Mouse (Mus musculus) testis, adult 2 months (tissue): ENCODE results near the gene BC052040. TPM values are rescaled to one million over a fixed set of nuclear protein-coding genes. Genes with fewer than 3 reads are reported as not detected.

Experiments used
- H3K27ac ChIP-seq: fragments of 200-500 bp; 2 replicates; pipeline ENCODE4 v1.5.1; 2012; ENCODE audit warnings: low read depth, low read length; ENCODE audit not compliant: control insufficient read depth, insufficient read depth
- H3K27me3 ChIP-seq: fragments of 200-500 bp; 2 replicates; pipeline ENCODE4 v1.6.1; 2012; ENCODE audit warnings: mild to moderate bottlenecking, low read length, moderate library complexity; ENCODE audit not compliant: control insufficient read depth, insufficient read depth
- H3K36me3 ChIP-seq: fragments of 200-500 bp; 2 replicates; pipeline ENCODE4 v1.6.1; 2012; ENCODE audit warnings: mild to moderate bottlenecking, low read length; ENCODE audit not compliant: control insufficient read depth, insufficient read depth
- H3K4me1 ChIP-seq: fragments of 200-500 bp; 2 replicates; pipeline ENCODE4 v1.6.1; 2012; ENCODE audit warnings: low read length; ENCODE audit not compliant: control insufficient read depth, insufficient read depth
- H3K4me3 ChIP-seq: fragments of 200-500 bp; 2 replicates; pipeline ENCODE4 v1.5.1; 2012; ENCODE audit warnings: low read depth, mild to moderate bottlenecking, low read length, moderate library complexity, mixed read lengths; ENCODE audit not compliant: control insufficient read depth
- CTCF ChIP-seq: fragments of 200-500 bp; IDR thresholded peaks from 2 replicates; pipeline ENCODE4 v1.5.1; 2012; ENCODE audit warnings: low read depth, mild to moderate bottlenecking, inconsistent platforms, low read length, moderate library complexity; ENCODE audit not compliant: control insufficient read depth, insufficient read depth, insufficient replicate concordance
- POLR2A ChIP-seq: fragments of 200-500 bp; IDR thresholded peaks from 2 replicates; pipeline ENCODE4 v1.6.1; 2012; ENCODE audit warnings: low read depth, mild to moderate bottlenecking, inconsistent platforms, low read length, moderate library complexity; ENCODE audit not compliant: control insufficient read depth
- polyA plus RNA-seq: library from polyadenylated mRNA; depleted of rRNA; stranded (reverse); fragments of >200 nt; gene quantifications from 2 replicates; pipeline ENCODE4 v1.2.3, GENCODE M21; 2012

BC052040 gene
- polyA plus RNA-seq, 1 experiment = 2.5 TPM

DNA sequence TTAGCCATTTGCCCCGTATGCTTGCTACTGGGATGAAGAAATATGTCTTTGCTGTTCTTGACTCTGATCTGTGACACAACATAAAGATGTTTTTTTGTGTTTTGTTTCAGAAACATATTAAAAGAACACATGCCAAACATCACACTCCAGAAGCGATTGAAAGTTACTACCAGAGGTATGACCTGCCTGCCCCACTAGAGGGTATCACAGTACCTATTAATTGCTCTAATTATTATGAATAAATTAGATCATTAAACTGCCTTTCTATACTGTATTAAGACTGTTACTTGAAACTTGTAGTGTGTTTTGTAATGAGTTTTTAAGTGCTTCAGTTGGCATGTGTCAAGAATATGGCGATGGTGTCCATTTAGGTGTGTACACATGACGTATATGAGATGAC lies 50.3 kb downstream of the BC052040 start:
- TF ChIP-seq CTCF (no peak), POLR2A (no peak)
- H3K4me3 ChIP-seq = no peak overlapping the region
- H3K36me3 ChIP-seq = no peaks in the 10 kb centered on the region
- no peak overlapping the region for H3K27ac ChIP-seq
- H3K4me1 ChIP-seq = no peaks in the 10 kb centered on the region
- H3K27me3 ChIP-seq = no peaks in the 10 kb centered on the region

DNA sequence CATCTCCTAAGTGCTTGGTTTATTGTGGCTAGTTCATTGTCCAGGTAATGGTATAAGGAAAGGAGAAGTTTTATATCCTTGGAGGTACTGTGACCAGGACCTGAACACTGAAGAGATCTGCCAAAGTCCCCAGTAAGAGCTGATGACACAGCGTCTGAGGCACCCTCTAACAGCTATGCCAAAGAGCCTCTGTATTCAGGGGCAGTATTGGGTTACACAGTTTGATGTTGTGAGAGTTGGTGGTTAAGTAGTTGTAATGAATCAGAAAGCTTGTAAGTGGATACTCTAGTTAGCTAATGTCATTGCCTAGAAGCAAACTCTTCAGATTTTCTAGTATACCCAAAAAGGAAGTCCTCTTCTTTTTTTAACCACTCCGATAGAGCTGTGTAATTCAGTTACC lies 68.7 kb downstream of the BC052040 start:
- no peak overlapping the region for H3K27ac ChIP-seq
- no peak overlapping the region for H3K4me3 ChIP-seq
- H3K27me3 ChIP-seq = no peaks in the 10 kb centered on the region
- H3K36me3 ChIP-seq = no peaks in the 10 kb centered on the region
- TF ChIP-seq CTCF (no peak), POLR2A (no peak)
- H3K4me1 ChIP-seq = no peaks in the 10 kb centered on the region

DNA sequence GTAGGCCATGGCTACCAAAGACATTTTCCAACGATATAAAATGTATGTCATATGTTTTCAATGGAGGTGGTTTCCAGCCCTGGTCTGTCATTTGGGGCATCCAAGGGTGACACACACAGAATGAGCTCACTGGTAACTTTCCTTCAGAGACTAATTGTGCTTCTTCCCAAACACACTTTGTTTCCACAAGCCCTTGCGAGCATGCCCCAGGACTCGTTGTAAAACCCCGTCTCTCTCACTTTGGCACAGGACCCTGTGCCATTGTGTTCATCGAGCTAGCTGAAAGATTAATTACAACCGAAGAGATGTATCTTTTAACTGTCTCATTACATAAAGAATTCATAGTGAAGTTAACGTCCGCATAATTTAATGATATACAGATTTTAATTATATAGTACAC lies 78.2 kb downstream of the BC052040 start:
- no peaks in the 10 kb centered on the region for H3K27me3 ChIP-seq
- no peak overlapping the region for H3K27ac ChIP-seq
- H3K36me3 ChIP-seq = no peaks in the 10 kb centered on the region
- H3K4me3 ChIP-seq = no peak overlapping the region
- TF ChIP-seq CTCF (no peak), POLR2A (no peak)
- H3K4me1 ChIP-seq = no peaks in the 10 kb centered on the region

DNA sequence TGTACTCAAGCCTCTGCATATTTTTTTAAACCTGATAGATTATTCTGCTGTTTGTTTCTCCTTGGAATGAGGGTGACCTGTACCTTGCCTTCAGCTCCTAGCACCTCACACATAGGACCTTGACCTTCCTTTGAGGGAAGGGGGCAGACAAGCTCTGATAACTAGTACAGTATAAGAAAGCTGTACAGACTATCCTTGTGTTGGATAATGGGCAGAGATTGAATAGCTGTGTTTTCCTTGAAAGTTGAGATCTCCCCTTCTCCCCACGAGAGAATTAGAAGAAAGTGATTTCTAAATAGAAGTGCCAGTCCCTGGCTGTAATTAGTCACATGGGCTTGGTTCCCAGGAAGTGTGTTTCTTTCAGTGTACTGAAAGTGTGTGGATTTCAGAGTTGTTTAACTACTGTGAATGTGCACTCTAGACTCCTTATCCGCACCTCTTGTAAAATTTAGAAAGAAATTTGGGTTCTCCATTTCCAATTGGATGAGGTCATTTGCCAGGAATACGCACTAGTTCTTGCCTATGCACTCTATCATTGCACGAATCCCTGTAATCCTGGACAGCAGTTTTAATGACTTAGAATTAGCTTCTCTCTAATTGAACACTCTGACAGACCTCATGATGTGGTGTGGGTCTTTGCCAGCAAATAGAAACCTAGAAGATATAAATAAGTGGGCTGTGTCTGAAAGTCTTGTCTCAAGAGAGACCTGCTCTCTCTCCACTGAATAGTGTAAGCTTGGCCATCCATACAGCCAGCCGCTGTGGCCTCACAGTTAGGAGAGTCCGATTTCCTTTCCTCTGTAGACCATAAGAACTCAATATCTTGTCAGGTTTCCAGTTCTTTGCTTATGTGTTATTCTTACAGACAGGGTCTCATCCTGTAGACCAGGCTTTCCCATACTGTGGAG lies 79.0 kb downstream of the BC052040 start:
- no peak overlapping the region for H3K27ac ChIP-seq
- TF ChIP-seq POLR2A (no peak), CTCF (no peak)

DNA sequence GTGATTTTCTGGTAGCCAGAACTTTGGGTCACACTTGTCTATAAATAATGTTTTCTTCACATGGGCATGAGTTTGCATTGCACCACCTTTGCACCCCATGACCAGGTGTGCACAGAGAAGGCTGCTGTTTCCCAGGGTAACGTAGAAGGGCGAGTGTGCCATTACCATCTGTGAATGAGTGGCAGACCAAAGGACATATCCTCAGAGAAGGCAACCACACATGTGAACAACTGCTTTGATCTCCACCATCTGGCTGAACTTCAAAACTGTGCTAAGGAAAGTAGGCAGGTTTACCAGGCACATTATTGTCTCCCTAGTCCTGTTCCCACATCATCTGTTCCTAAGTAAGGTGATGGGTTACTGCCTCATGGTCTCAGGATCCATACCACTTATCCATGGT lies 86.0 kb downstream of the BC052040 start:
- no peak overlapping the region for H3K27ac ChIP-seq
- H3K27me3 ChIP-seq = no peaks in the 10 kb centered on the region
- TF ChIP-seq POLR2A = no peak
- no peak for TF ChIP-seq CTCF
- no peaks in the 10 kb centered on the region for H3K4me1 ChIP-seq
- H3K4me3 ChIP-seq = no peak overlapping the region
- no peaks in the 10 kb centered on the region for H3K36me3 ChIP-seq

More for the DNA sequence above, 79.0 kb downstream of the BC052040 start:
- Histone ChIP-seq H3K4me3 (no peak overlapping the region), H3K4me1 (no peaks in the 10 kb centered on the region), H3K36me3 (no peaks in the 10 kb centered on the region), H3K27me3 (no peaks in the 10 kb centered on the region)

DNA sequence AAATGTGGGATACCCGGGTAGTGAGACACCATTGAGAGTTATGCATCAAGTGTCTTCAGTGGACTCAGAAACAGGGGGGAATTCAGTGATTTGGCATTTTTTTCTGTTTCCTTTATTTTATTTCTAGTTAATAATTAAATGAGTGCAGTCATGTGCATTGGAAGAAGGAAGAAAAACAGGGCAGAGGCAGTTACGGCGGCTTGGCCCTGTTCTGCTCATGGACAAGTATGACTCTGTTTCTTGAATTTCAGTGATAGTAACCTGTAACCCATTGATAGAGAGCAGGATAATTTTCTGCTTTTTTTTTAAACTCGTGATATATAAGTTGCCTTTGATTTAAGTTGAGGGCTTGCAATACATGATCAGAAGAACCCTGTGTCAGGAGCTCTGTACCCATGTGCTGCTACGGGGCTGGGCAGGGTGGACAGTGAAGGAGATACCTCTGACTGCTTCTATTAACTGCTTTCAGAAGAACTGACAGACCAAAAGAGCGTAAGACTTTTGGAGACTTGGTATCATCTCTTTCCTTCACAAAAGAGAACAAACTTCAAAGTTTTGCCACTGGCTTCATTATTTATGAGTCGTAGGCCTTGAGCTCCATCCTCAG lies 91.6 kb downstream of the BC052040 start:
- H3K4me1 ChIP-seq = no peaks in the 10 kb centered on the region
- H3K36me3 ChIP-seq = no peaks in the 10 kb centered on the region

DNA sequence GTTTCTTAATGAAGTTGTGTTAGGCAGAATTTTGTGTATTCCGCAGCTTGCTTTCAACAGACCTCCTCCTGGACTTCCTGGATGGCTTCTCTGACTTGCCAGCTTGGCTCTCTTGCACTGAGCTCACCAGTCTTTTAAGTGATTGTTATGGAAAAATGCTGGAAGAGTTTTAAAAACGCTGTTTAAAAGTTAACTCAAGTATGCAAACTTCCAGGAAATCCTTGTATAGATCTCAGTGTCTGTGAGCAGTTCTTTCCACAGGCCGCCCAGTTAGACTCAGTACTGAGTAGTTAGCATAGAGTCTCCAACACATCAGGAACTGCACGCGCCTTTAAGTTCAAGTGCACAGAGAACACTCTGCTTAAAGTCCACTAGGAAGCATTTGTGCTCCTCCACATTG lies 97.3 kb downstream of the BC052040 start:
- no peak overlapping the region for H3K27ac ChIP-seq
- H3K36me3 ChIP-seq = no peaks in the 10 kb centered on the region
- no peaks in the 10 kb centered on the region for H3K4me1 ChIP-seq
- no peak for TF ChIP-seq POLR2A
- TF ChIP-seq CTCF = no peak
- H3K4me3 ChIP-seq = no peak overlapping the region
- no peaks in the 10 kb centered on the region for H3K27me3 ChIP-seq

More for the DNA sequence above, 91.6 kb downstream of the BC052040 start:
- H3K4me3 ChIP-seq = no peak overlapping the region
- TF ChIP-seq CTCF = no peak
- H3K27me3 ChIP-seq = no peaks in the 10 kb centered on the region
- no peak overlapping the region for H3K27ac ChIP-seq
